Comparison of ENCODE assay signal across 7 mouse cellular contexts in genomic region chr10:3366036-3366869, GRCm38 (mm10). TPM values are rescaled to one million over a fixed set of nuclear protein-coding genes. Genes with fewer than 3 reads are reported as not detected.
DNase-seq lines count a peak whose midpoint lies in the region; ATAC-seq and TF ChIP-seq lines count a peak whose summit lies in the region.

Gene Ppp1r14c (plus strand): TSS chr10:3366057.

- peak within 1 kb of the TSS; percentile 89 for H3K4me3 ChIP-seq in hindbrain, postnatal 0 days (ENCODE audit: low read length)
- peak within 1 kb of the TSS; percentile 61 for H3K4me3 ChIP-seq in midbrain, embryonic 10.5 days
- H3K4me3 ChIP-seq in stomach, embryonic 16.5 days (replicated peaks; ENCODE audit: low read length), result peak within 1 kb of the TSS; percentile 65

- H3K9ac ChIP-seq in hindbrain, postnatal 0 days (replicated peaks; ENCODE audit: low read length), result peak within 1 kb of the TSS; percentile 85
- H3K9ac ChIP-seq in stomach, embryonic 16.5 days (ENCODE audit: low read length), result peak within 1 kb of the TSS; percentile 58

- DNase-seq in adrenal gland, postnatal 14 days, result peak; percentile 72
- peak; percentile 45 for DNase-seq in gastrocnemius, postnatal 14 days
- peak; percentile 81 for DNase-seq in hindbrain, postnatal 0 days (ENCODE audit: low spot score)
- DNase-seq in left cerebral cortex, postnatal 36 days (ENCODE audit: low spot score in 2 of 2), result no peak
- DNase-seq in midbrain, embryonic 10.5 days (ENCODE audit: low spot score), result peak; percentile 67

- ATAC-seq in common myeloid progenitor, adult 5-6 weeks (replicated peaks; ENCODE audit: low read depth, poor library complexity, severe bottlenecking), result peak; percentile 60
- peak; percentile 87 for ATAC-seq in hindbrain, postnatal 0 days
- peak; percentile 53; the same call in 1 of the 2 replicates for ATAC-seq in stomach, embryonic 16.5 days (ENCODE audit: insufficient read depth, low FRiP score)

- no peaks in the 10 kb centered on the region for H3K27me3 ChIP-seq in hindbrain, postnatal 0 days (ENCODE audit: insufficient read depth, low read length)
- H3K27me3 ChIP-seq in midbrain, embryonic 10.5 days (ENCODE audit: low read depth, poor library complexity, severe bottlenecking), result peaks cover 48% of the 10 kb centered on the region
- peaks cover 8% of the 10 kb centered on the region for H3K27me3 ChIP-seq in stomach, embryonic 16.5 days (ENCODE audit: control insufficient read depth, insufficient read depth, low read length)

- peaks cover 9% of the 10 kb centered on the region; the same call in 1 of the 2 replicates for H3K4me1 ChIP-seq in hindbrain, postnatal 0 days (ENCODE audit: insufficient read depth, low read length)
- peaks cover 19% of the 10 kb centered on the region for H3K4me1 ChIP-seq in midbrain, embryonic 10.5 days
- peaks cover 5% of the 10 kb centered on the region; the same call in 1 of the 2 replicates for H3K4me1 ChIP-seq in stomach, embryonic 16.5 days (ENCODE audit: control insufficient read depth, insufficient read depth, low read length)

- peak within 1 kb of the TSS; percentile 76 for H3K4me2 ChIP-seq in hindbrain, postnatal 0 days (ENCODE audit: low read depth, low read length)
- H3K4me2 ChIP-seq in stomach, embryonic 16.5 days (ENCODE audit: low read depth, low read length), result peak within 1 kb of the TSS; percentile 98

- H3K36me3 ChIP-seq in hindbrain, postnatal 0 days (ENCODE audit: insufficient read depth, low read length), result no peaks in the 10 kb centered on the region
- H3K36me3 ChIP-seq in midbrain, embryonic 10.5 days, result no peaks in the 10 kb centered on the region
- H3K36me3 ChIP-seq in stomach, embryonic 16.5 days (ENCODE audit: control insufficient read depth, insufficient read depth, low read length), result no peaks in the 10 kb centered on the region

- peak within 1 kb of the TSS; percentile 92 for H3K27ac ChIP-seq in hindbrain, postnatal 0 days
- H3K27ac ChIP-seq in midbrain, embryonic 10.5 days (replicated peaks), result peak within 1 kb of the TSS; percentile 69
- no peak within 1 kb of the TSS for H3K27ac ChIP-seq in stomach, embryonic 16.5 days (ENCODE audit: low read length)

- under 1% methylated on average over 74 of the region's 74 CpGs for WGBS in hindbrain, postnatal 0 days
- under 1% methylated on average over 74 of the region's 74 CpGs for WGBS in midbrain, embryonic 10.5 days
- WGBS in stomach, embryonic 16.5 days, result under 1% methylated on average over 71 of the region's 74 CpGs

- H3K9me3 ChIP-seq in hindbrain, postnatal 0 days (ENCODE audit: low read length), result no peaks in the 10 kb centered on the region
- no peaks in the 10 kb centered on the region for H3K9me3 ChIP-seq in midbrain, embryonic 10.5 days (replicated peaks)
- no peaks in the 10 kb centered on the region for H3K9me3 ChIP-seq in stomach, embryonic 16.5 days (replicated peaks; ENCODE audit: control insufficient read depth, low read length)

- intact Hi-C loops in gastrocnemius, postnatal 14 days (cut with DNase I; ENCODE audit: low total_unique reads), result loop anchor here (10.0 kb wide), 1 partner anchor 49 kb away; no protein-coding TSS in a partner anchor
- intact Hi-C loops in left cerebral cortex, postnatal 36 days (cut with DNase I), result loop anchor here (5.0 kb wide), 1 partner anchor 51 kb away; no protein-coding TSS in a partner anchor

- no peak for TF ChIP-seq CTCF in hindbrain, postnatal 0 days (IDR thresholded peaks at IDR 0.05; ENCODE audit: low read depth)

RNA-seq across cellular contexts. Expression of gene Ppp1r14c, which starts in this region (rescaled TPM):
- 13.4 and 14.8 TPM in 2 replicates for total RNA-seq in adrenal gland, postnatal 14 days (2021)
- not detected in 2 replicates for total RNA-seq in common myeloid progenitor, adult 5-6 weeks (2017)
- 10 to 100 TPM; 85.3 to 93.1 TPM for total RNA-seq in gastrocnemius, postnatal 14 days (2021)
- 73.1 and 83.1 TPM in 2 replicates for total RNA-seq in hindbrain, postnatal 0 days (2014; rRNA removed)
- 93.7 and 101 TPM in 2 replicates for polyA plus RNA-seq in hindbrain, postnatal 0 days (2015; fragmentation: Nextera tagmentation; extraction: Ambion mirVana)
- total RNA-seq in left cerebral cortex, postnatal 36 days (2021), result 10 to 100 TPM; 14.6 to 16.0 TPM
- 2.5 and 3.8 TPM in 2 replicates for polyA plus RNA-seq in midbrain, embryonic 10.5 days (2016; fragmentation: Nextera tagmentation; extraction: Ambion mirVana)
- polyA plus RNA-seq in stomach, embryonic 16.5 days (2015; fragmentation: Nextera tagmentation; extraction: Ambion mirVana), result 2.4 and 4.0 TPM in 2 replicates

Comparison
In these comparisons a context has a peak if more than half of its experiments do, and no peak if none do; other contexts are left out.
1. RNA of gene Ppp1r14c (total RNA-seq): 85.3 to 93.1 TPM in gastrocnemius, postnatal 14 days, 73.1 to 83.1 TPM in hindbrain, postnatal 0 days, 14.6 to 16.0 TPM in left cerebral cortex, postnatal 36 days and 13.4 to 14.8 TPM in adrenal gland, postnatal 14 days; not detected in common myeloid progenitor, adult 5-6 weeks; every median in the first group is over 10 times any median in the second.
2. RNA of gene Ppp1r14c (polyA plus RNA-seq): 93.7 to 101 TPM in hindbrain, postnatal 0 days; 2.4 to 4.0 TPM in stomach, embryonic 16.5 days and 2.5 to 3.8 TPM in midbrain, embryonic 10.5 days; every median in the first group is over 10 times any median in the second.
3. Peak in ATAC-seq in common myeloid progenitor, adult 5-6 weeks; RNA of the gene not detected or under 1 TPM.
4. DNase-seq: peak in adrenal gland, postnatal 14 days (single experiment), gastrocnemius, postnatal 14 days (single experiment), hindbrain, postnatal 0 days (single experiment) and midbrain, embryonic 10.5 days (single experiment); none in left cerebral cortex, postnatal 36 days (0 of 2).
5. Peak in every context shown above with its lines, with median percentiles within 50 percentile points of each other: ATAC-seq and H3K4me3 ChIP-seq.